Mouse (Mus musculus) gastrocnemius, postnatal 25 days (tissue): ENCODE measurements around the gene 2010003K11Rik. TPM values are rescaled to one million over a fixed set of nuclear protein-coding genes. Genes with fewer than 3 reads are reported as not detected.

Source experiments
- DNase-seq: peaks from one replicate; pipeline ENCODE4 v3.0.0; 2022
- long read RNA-seq, 2 experiments: library from polyadenylated mRNA; stranded (forward); transcript quantifications; one replicate each; pipeline ENCODE4 v2.0.0; 2021
- total RNA-seq, 2 experiments: library from RNA; stranded (reverse); gene quantifications; 1 replicate in 1 of 2; 2 replicates in 1 of 2; pipeline ENCODE4 v1.2.3; 2021

2010003K11Rik gene
- under 1 TPM in 1 of 2 experiments, not detected in 1; 0.99 TPM for total RNA-seq
- long read RNA-seq, experiment 1 = 0 reads
- long read RNA-seq, experiment 2, partial matches to known transcripts = 0 of 1 reads
- long read RNA-seq, experiment 2, other reads (novel, unspliced or antisense) = 0 of 1 reads

- no peak for DNase-seq
Measured at GRCm38 (mm10) chr19:4498062-4498933, at the start of gene 2010003K11Rik. 2010003K11Rik (minus strand) TSS chr19:4498583.

DNA sequence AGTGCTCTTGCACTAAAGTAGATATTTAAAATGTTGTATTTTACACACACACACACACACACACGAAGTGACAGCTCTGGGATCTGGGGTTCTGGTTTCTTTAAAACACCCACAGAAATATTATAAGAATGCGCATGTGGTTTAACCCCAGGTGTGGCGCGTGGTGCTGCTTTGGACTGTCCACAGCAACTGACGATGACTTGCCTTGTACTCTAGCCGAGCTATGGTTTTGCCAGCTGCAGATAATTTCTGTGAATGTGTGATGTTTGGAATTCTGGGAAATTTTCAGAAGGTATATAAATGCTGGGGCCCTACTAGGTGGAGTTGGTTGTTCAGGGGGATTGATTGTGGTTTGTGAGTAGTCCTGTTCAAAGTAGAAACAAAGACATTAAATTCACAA lies 49.4 kb upstream of the 2010003K11Rik start:
- no peak for DNase-seq

DNA sequence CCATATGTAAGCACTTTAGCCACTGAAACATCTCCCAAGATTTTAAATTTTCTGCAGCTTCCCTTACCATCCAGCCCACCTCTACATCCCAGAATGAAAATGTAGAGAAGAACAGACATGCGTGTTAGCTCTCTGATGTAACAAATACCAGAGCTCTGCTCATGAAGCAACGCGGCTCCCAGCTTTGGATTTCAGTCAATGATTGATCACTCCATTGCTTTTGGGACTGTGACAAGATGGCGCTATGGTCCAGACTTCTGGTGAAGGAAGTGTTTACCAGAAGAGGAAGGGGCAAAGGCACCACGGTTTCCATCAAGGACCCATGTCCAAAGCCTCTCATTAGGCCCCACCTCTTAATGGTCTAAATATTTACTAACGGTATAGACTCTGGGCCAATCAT lies 47.5 kb upstream of the 2010003K11Rik start:
- DNase-seq = no peak

DNA sequence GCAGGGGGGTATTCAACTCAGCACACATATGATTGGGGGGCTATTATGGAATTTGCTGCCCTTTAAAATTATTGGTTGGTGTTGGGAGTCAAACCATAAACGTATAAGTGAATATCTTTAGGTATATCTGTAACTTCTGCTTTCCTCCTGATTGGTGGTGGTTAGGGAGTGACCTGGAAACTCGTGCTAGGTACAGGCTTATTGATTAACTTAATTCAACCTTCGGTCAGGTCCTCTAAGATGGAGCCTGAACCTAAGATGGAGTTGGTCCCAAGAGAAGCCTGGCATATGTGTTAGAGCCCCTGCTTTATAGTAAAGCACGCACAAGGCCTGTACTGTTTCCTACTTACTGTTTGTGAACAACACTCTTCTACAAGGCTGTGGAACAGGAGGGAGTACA lies 46.7 kb upstream of the 2010003K11Rik start:
- no peak for DNase-seq

- DNase-seq = no peak
Measured at GRCm38 (mm10) chr19:4542081-4542480, 43.7 kb upstream of the 2010003K11Rik start.

DNA sequence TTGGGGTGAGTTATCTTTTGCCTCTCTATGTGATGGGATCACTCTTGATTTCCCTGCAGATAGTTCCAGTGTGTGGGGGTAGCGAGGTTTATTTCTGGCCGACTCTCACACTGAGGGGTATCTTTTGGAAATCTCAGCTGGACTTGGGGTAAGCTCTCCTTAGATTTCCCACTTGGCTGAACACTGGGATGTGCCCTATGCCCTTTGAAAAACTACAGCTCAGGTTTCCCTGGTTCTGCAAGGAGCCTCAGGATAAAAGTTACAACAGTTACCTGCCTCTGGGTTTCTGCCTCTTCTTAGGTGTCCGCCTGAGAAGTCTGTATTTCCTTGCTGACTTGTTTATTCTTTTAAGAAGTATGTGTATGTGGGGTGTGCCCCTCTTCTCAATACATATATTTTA lies 42.6 kb upstream of the 2010003K11Rik start:
- DNase-seq = no peak

- DNase-seq = no peak
Measured at GRCm38 (mm10) chr19:4540263-4540662, 41.9 kb upstream of the 2010003K11Rik start.

- no peak for DNase-seq
Measured at GRCm38 (mm10) chr19:4536606-4537005, 38.2 kb upstream of the 2010003K11Rik start.

- no peak for DNase-seq
Measured at GRCm38 (mm10) chr19:4535922-4536321, 37.5 kb upstream of the 2010003K11Rik start.

- DNase-seq = no peak
Measured at GRCm38 (mm10) chr19:4534646-4535045, 36.3 kb upstream of the 2010003K11Rik start.

DNA sequence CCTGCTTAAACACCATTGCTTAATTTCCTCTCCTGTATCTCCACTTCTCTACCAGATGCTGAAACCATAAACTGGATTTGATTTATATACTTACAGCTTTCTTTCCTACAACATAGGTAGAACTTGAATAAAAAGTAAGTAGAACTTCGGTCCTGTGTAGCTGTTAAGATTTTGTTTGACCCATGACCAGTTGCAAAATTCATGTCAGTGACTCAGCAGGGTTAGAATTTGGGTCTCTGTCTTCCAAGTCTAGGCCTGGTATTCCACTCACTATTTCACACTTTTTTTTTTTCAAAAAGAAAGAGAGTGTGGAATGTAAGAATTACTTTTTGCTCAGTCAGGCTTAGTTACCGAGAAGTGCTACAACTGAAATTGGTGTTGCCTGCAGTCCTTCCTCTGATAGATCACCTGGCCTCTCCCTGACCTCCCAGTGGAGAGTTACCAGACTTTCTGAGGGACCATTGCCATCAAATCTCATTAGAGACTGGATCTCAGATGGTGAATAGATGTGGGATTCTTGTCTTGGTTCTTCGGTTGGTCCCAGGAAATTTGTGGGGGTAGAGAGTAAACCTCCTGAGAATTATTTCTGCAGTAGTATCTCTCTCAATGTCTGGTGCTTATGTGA lies 23.2 kb upstream of the 2010003K11Rik start:
- DNase-seq = no peak

DNA sequence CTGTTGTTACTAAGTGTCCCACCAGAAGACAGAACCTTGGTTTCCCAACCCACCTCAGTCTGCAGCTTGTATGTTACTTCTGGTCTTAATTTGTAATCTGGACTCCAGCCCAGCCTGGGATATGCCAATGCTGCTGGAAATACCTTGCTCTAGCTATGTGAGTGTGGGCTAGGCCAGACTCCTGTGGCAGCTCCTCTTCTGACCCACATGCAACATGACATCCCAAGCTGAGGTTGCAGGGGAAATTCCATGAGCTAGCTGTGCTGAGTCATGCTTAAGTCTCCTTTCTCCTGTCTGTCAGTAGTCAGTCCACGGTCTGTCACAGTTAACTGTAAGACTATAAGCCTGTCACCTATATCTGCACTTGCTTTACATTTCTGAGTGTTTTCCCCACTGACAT lies 19.1 kb upstream of the 2010003K11Rik start:
- DNase-seq = peak; percentile 28

DNA sequence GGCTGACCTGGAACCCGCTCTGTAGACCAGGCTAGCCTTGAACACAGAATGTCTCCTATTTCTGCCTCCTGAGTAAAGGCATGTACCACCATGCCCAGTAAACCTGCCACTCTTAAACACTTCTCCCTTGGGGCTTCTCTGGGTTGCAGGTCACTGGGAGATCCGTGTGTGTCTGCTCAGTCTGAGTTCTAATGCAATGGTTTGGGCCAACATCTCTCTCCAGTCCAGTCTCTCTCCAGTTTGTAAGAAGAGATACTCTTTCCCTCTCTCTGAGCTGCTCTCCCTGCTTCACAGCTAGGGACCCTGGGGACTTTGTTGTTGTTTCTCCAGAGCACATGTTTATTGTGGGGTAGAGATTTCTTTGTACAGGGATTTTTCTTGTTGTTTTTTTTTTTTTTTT lies 17.9 kb upstream of the 2010003K11Rik start:
- DNase-seq = no peak

GRCm38 (mm10) chr19:4515746-4516145 lies 17.4 kb upstream of the 2010003K11Rik start:
- no peak for DNase-seq

DNA sequence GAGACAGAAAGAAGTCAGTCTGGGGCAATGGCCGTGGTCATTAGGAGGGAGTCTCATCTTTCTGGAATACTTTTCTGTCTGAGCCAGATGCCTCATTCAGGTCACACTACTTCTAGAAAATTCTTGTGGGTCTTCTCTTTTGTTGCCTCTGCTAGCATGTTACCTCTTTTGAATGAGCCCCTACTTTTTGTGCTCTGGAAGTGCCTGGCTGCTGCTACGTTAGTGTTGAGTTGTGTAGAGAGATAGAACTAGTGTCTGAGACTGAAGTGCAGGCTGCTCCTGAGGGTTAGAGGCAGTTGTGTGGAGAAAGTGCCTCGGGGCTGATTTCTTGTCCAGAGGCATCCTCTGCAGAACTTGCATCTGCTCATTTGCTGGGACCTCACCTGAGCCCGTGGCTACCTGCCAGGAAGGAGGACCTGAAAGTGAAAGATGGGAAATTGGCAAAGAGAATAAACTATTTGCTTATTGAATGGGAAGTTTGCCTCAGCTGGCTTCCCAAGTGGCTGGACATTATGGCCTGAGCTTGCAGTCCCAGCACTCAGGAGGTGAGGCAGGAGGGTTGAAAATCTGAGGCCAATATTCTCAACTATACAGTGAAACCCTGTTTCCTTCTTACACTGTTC lies 15.0 kb upstream of the 2010003K11Rik start:
- DNase-seq = no peak

- no peak for DNase-seq
Measured at GRCm38 (mm10) chr19:4511116-4511841, 12.9 kb upstream of the 2010003K11Rik start.

DNA sequence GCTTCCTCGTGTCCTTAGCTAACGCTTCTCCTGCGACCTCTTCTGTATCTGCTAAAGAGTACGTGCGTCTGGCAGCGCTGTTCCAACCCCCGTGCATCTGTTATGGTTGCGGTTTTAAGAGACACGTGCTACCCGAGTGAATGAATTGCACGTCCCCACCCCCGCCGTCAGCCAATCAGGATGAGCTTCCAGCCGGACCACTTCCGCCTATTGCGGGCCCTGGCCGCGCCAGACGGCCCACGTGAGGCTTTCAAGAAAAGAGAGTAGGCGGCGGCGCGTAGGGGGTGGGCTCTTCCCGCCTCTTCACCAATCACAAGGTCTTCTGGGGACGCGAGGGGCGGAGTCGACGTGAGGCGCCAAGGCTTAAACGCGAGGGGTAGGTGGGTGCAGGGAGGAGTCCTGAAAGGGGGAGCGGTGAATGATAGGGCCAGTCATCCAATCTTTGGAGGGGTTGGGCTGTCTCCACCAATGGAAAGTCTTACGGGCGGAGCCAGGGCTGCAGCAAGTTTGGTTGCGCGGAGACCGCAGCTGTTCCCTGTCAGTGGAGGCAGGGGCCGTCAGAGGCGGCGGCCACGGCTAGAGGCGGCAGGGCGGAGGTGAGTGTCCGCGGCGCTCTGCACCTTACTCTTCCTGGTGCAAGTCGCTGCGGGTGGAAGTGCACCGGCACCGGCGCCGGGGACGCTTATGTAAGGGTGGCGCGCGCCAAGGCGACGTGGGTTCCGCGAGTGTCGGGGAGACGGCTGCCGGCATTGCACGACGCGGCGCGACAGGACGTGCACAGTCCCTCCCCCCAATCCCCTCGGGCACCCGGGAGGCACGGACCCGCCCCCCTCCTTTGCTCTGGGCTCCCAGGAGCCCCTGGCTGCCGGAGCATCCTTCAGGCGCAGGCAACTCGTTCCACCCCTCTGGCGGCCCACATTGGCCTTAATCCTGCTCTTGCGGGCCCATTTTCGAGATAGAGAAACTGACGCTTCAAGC lies 11.9 kb upstream of the 2010003K11Rik start, which contains the start of gene Pcx:
TSS of gene Pcx (plus strand) at position 487 of the 978 bp plus-strand sequence.
- DNase-seq = peak; percentile 99

- DNase-seq = no peak
Measured at GRCm38 (mm10) chr19:4507746-4508145, 9.4 kb upstream of the 2010003K11Rik start.

GRCm38 (mm10) chr19:4504830-4505229 lies 6.4 kb upstream of the 2010003K11Rik start:
- no peak for DNase-seq

DNA sequence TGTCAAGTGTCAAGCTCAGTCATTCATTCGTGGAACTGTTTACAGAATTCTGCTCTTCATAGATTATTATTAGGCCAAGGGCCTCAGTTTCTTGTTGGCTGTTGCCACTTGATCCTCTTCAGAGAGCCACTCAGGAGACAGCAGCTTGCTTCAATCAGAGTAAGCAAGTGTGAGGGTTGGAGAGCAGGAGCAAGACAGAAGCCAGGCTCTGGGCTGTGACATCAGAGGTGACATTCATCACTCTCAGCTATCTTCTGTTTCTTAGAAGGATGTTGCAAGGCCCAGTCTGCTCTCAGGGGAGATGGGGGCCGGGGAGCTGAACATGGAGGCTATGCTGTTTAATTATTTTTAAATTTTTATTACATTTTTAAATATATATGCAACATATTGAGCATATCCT lies 4.3 kb upstream of the 2010003K11Rik start:
- no peak for DNase-seq
